Mouse (Mus musculus) heart, adult 2 months (tissue): ENCODE measurements around the gene Wipf1.

Source experiments
- CTCF ChIP-seq: fragments of 200-600 bp; IDR thresholded peaks from 2 replicates; pipeline ENCODE4 v1.8.1; 2022; ENCODE audit warnings: antibody characterized with exemption, mild to moderate bottlenecking, moderate library complexity
- POLR2A ChIP-seq: fragments of 200-500 bp; IDR thresholded peaks from 2 replicates; pipeline ENCODE4 v1.6.1; 2011; ENCODE audit warnings: mild to moderate bottlenecking, low read depth, low read length, control low read depth; ENCODE audit not compliant: insufficient read depth

- no peak for TF ChIP-seq CTCF
- no peak for TF ChIP-seq POLR2A
Measured at GRCm38 (mm10) chr2:73512044-73512443, 17.5 kb downstream of the Wipf1 start.
